Mouse (Mus musculus): ENCODE results near the gene Nt5c3b. TPM values are rescaled to one million over a fixed set of nuclear protein-coding genes. Genes with fewer than 3 reads are reported as not detected.
A peak's percentile ranks its signal among the peaks of the same experiment; 100 is the strongest.

Nt5c3b gene
- total and polyA plus RNA-seq, 3 experiments, result 54.2 to 63.5 (median 54.4) TPM

GRCm38 (mm10) chr11:100394353-100395074 lies 47.1 kb downstream of the Nt5c3b start:
- Histone ChIP-seq H3K27me3 (replicated peaks) (peaks cover 87% of the 10 kb centered on the region), H3K27ac (ENCODE audit: insufficient read depth, low read depth) (no peak overlapping the region), H3K79me2 (replicated peaks; ENCODE audit: control insufficient read depth, extremely low read depth, insufficient read depth, poor library complexity, severe bottlenecking) (no peaks in the 10 kb centered on the region)

DNA sequence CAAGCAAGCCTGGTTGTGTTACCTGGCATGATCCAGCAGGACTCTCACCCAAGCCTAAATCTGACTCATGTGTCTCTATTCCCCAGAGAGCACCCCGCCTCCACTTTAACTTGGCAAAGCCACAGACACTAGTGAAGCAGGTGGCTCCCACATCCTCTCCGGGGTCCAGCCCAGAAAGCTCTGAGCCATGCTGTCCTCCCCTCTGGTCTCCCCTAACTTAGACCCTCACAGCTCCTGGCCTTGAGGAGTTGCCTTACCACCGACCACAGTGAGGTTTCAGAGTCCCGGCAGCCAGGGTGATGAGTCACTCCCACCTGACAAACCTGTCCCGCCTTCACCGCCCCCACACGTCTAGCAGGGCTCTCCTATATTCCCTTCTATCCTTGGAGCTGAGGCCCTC lies 47.9 kb downstream of the Nt5c3b start:
- no peaks in the 10 kb centered on the region for H3K9me3 ChIP-seq (replicated peaks; ENCODE audit: low read length)
- no peak overlapping the region for H3K4me3 ChIP-seq (replicated peaks in 1 of 3; ENCODE audit: low read depth in 2 of 3, low read length in 2 of 3, poor library complexity in 1 of 3)
- in situ Hi-C loops (cut with MboI; ENCODE audit: low pct_ligation_motif_present, low pct_unique_long_range_greater_than_20kb, low sequenced_read_pairs) (no loop called here), dilution Hi-C loops (cut with MboI; ENCODE audit: extremely low pct_ligation_motif_present, extremely low pct_unique_long_range_greater_than_20kb, low sequenced_read_pairs) (no loop called here)
- H3K79me2 ChIP-seq (replicated peaks; ENCODE audit: control insufficient read depth, extremely low read depth, insufficient read depth, poor library complexity, severe bottlenecking), result no peaks in the 10 kb centered on the region
- H3K9ac ChIP-seq (ENCODE audit: insufficient read depth, low read depth), result no peak overlapping the region
- peaks cover 22 to 33% of the 10 kb centered on the region in 2 experiments for H3K4me1 ChIP-seq (ENCODE audit: control insufficient read depth in 1 of 2, insufficient read depth in 2 of 2)
- TF ChIP-seq JUN (IDR thresholded peaks at IDR 0.05; ENCODE audit: insufficient read depth, low read depth, low read length) (0 out of 2 replicates have a peak, but pooled peaks have one; percentile 28), IRF4 (IDR thresholded peaks at IDR 0.05; ENCODE audit: low read depth, low read length) (no peak), TCF12 (IDR thresholded peaks at IDR 0.05; ENCODE audit: low read depth, low read length) (0 out of 2 replicates have a peak, but pooled peaks have one; percentile 16), JUND (conservative IDR thresholded peaks at IDR 0.05; ENCODE audit: low read depth, low read length) (peak; percentile 70), ZNF384 (IDR thresholded peaks at IDR 0.05; ENCODE audit: low read depth, low read length) (no peak), EP300 (IDR thresholded peaks at IDR 0.05; ENCODE audit: low read length) (peak; percentile 56; the same call in 1 of the 2 replicates), BHLHE40 (IDR thresholded peaks at IDR 0.05; ENCODE audit: low read depth, low read length) (0 out of 2 replicates have a peak, but pooled peaks have one; percentile 28), ETS1 (conservative IDR thresholded peaks at IDR 0.05; ENCODE audit: low read depth, low read length) (peak; percentile 33; the same call in 1 of the 2 replicates)
- DNase-seq (ENCODE audit: extremely low read depth), result peak; percentile 52
- no peak overlapping the region for H3K27ac ChIP-seq (ENCODE audit: insufficient read depth, low read depth)
- 0 out of 2 replicates have a peak overlapping the region, but pooled peaks have one; percentile 1 for H3K4me2 ChIP-seq (ENCODE audit: insufficient read depth, low read depth, poor library complexity, severe bottlenecking)
- no peaks in the 10 kb centered on the region for H3K36me3 ChIP-seq (replicated peaks in 1 of 2; ENCODE audit: control insufficient read depth in 1 of 2, insufficient read depth in 1 of 2, low read length in 1 of 2)
- peaks cover 89% of the 10 kb centered on the region for H3K27me3 ChIP-seq (replicated peaks)

More at GRCm38 (mm10) chr11:100394353-100395074, 47.1 kb downstream of the Nt5c3b start:
- no peak overlapping the region for H3K4me3 ChIP-seq (replicated peaks in 1 of 3; ENCODE audit: low read depth in 2 of 3, low read length in 2 of 3, poor library complexity in 1 of 3)
- DNase-seq (ENCODE audit: extremely low read depth), result no peak
- H3K9ac ChIP-seq (ENCODE audit: insufficient read depth, low read depth), result no peak overlapping the region
- no peak for TF ChIP-seq TCF12 (IDR thresholded peaks at IDR 0.05; ENCODE audit: low read depth, low read length)
- no peak for TF ChIP-seq ZNF384 (IDR thresholded peaks at IDR 0.05; ENCODE audit: low read depth, low read length)
- peaks cover 22 to 33% of the 10 kb centered on the region in 2 experiments for H3K4me1 ChIP-seq (ENCODE audit: control insufficient read depth in 1 of 2, insufficient read depth in 2 of 2)
- in situ Hi-C loops (cut with MboI; ENCODE audit: low pct_ligation_motif_present, low pct_unique_long_range_greater_than_20kb, low sequenced_read_pairs) (no loop called here), dilution Hi-C loops (cut with MboI; ENCODE audit: extremely low pct_ligation_motif_present, extremely low pct_unique_long_range_greater_than_20kb, low sequenced_read_pairs) (no loop called here)
- H3K9me3 ChIP-seq (replicated peaks; ENCODE audit: low read length), result no peaks in the 10 kb centered on the region
- H3K36me3 ChIP-seq (replicated peaks in 1 of 2; ENCODE audit: control insufficient read depth in 1 of 2, insufficient read depth in 1 of 2, low read length in 1 of 2), result no peaks in the 10 kb centered on the region
- no peak overlapping the region for H3K4me2 ChIP-seq (ENCODE audit: insufficient read depth, low read depth, poor library complexity, severe bottlenecking)

DNA sequence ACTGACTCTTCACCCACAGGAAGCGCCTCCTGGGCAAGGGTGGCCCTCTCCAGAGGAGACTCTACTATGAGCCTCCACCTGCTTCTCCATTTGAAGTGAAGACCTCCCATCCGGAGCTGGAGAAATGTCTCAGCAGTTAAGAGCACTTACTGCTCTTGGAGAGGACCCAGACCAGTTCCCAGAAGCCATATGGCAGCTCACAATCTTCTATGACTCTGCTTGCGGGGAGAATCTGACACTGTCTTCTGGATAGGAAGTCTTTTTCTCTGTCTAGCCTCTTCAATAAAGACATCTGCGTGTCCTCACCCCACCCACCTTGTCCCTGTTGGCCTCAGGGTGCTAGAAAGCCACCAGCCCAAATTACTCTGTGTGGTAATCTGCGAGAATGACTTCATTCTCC lies 48.6 kb downstream of the Nt5c3b start:
- H3K4me2 ChIP-seq (ENCODE audit: insufficient read depth, low read depth, poor library complexity, severe bottlenecking), result no peak overlapping the region

More for the DNA sequence above, 48.6 kb downstream of the Nt5c3b start:
- in situ Hi-C loops (cut with MboI; ENCODE audit: low pct_ligation_motif_present, low pct_unique_long_range_greater_than_20kb, low sequenced_read_pairs), result no loop called here
- H3K4me1 ChIP-seq (ENCODE audit: control insufficient read depth in 1 of 2, insufficient read depth in 2 of 2), result peaks cover 22 to 33% of the 10 kb centered on the region in 2 experiments
- H3K4me3 ChIP-seq (replicated peaks in 1 of 3; ENCODE audit: low read depth in 2 of 3, low read length in 2 of 3, poor library complexity in 1 of 3), result no peak overlapping the region
- no peak overlapping the region for H3K27ac ChIP-seq (ENCODE audit: insufficient read depth, low read depth)
- dilution Hi-C loops (cut with MboI; ENCODE audit: extremely low pct_ligation_motif_present, extremely low pct_unique_long_range_greater_than_20kb, low sequenced_read_pairs), result no loop called here
- H3K9me3 ChIP-seq (replicated peaks; ENCODE audit: low read length), result no peaks in the 10 kb centered on the region
- H3K79me2 ChIP-seq (replicated peaks; ENCODE audit: control insufficient read depth, extremely low read depth, insufficient read depth, poor library complexity, severe bottlenecking), result no peaks in the 10 kb centered on the region
- no peak for TF ChIP-seq ELF1 (IDR thresholded peaks at IDR 0.05; ENCODE audit: low read depth, low read length)
- no peak for TF ChIP-seq CHD2 (IDR thresholded peaks at IDR 0.05; ENCODE audit: low read length)
- no peak for TF ChIP-seq UBTF (IDR thresholded peaks at IDR 0.05; ENCODE audit: low read depth, low read length)
- no peak for TF ChIP-seq ETS1 (conservative IDR thresholded peaks at IDR 0.05; ENCODE audit: low read depth, low read length)
- TF ChIP-seq MEF2A (IDR thresholded peaks at IDR 0.05; ENCODE audit: borderline replicate concordance, low read depth, low read length), result no peak
- TF ChIP-seq USF1 (IDR thresholded peaks at IDR 0.05; ENCODE audit: low read depth, low read length), result no peak
- no peak for TF ChIP-seq E2F4 (IDR thresholded peaks at IDR 0.05; ENCODE audit: insufficient replicate concordance, low read depth, low read length)
- TF ChIP-seq MAZ (IDR thresholded peaks at IDR 0.05; ENCODE audit: low read depth, low read length), result no peak
- TF ChIP-seq JUND (conservative IDR thresholded peaks at IDR 0.05; ENCODE audit: low read depth, low read length), result no peak
- TF ChIP-seq ZNF384 (IDR thresholded peaks at IDR 0.05; ENCODE audit: low read depth, low read length), result no peak
- no peak for TF ChIP-seq IRF4 (IDR thresholded peaks at IDR 0.05; ENCODE audit: low read depth, low read length)
- TF ChIP-seq NRF1 (IDR thresholded peaks at IDR 0.05; ENCODE audit: low read depth, low read length), result no peak
- no peak for TF ChIP-seq TCF12 (IDR thresholded peaks at IDR 0.05; ENCODE audit: low read depth, low read length)
- TF ChIP-seq POLR2AphosphoS2 (IDR thresholded peaks at IDR 0.05; ENCODE audit: low read depth, low read length), result no peak
- TF ChIP-seq POLR2A (IDR thresholded peaks at IDR 0.05; ENCODE audit: low read depth, low read length), result no peak
- no peak for TF ChIP-seq SMC3 (IDR thresholded peaks at IDR 0.05; ENCODE audit: low read depth, low read length)
- no peak for TF ChIP-seq HCFC1 (IDR thresholded peaks at IDR 0.05; ENCODE audit: low read depth, low read length)
- no peak for TF ChIP-seq KAT2A (IDR thresholded peaks at IDR 0.05; ENCODE audit: insufficient replicate concordance, low read length)
- no peak for TF ChIP-seq SIN3A (IDR thresholded peaks at IDR 0.05; ENCODE audit: low read length)
- H3K36me3 ChIP-seq (replicated peaks in 1 of 2; ENCODE audit: control insufficient read depth in 1 of 2, insufficient read depth in 1 of 2, low read length in 1 of 2), result no peaks in the 10 kb centered on the region
- DNase-seq (ENCODE audit: extremely low read depth), result no peak
- no peak overlapping the region for H3K9ac ChIP-seq (ENCODE audit: insufficient read depth, low read depth)
- H3K27me3 ChIP-seq (replicated peaks), result peaks cover 88% of the 10 kb centered on the region
